Mouse (Mus musculus) 416B (cell line): ENCODE measurements around the gene Fstl3.

ENCODE experiments used
- DNase-seq: peaks from one replicate; pipeline ENCODE4 v3.0.0; 2011; ENCODE audit warnings: low read depth

Gene Fstl3

GRCm38 (mm10) chr10:79762875-79763274 is 14.2 kb upstream of the Fstl3 start:
- DNase-seq = peak; percentile 59

DNA sequence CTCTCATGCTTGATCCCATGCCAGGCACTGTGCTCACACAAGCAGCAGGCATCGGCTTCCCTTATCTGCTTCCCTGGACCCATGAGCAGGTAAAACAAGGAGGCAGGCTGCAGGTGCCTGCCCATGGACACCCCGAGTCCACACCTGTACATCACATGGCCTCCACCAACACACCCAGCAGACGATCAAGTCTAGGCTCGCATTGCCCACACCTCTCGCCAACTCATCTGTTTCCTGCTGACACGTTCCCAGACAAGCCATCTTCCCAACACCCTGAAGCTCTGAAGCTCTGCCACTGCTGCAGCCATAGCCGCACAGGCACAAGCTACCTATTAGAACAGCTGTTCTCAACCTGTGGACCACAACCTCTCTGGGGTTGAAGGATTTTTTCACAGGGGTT is 12.8 kb upstream of the Fstl3 start:
- no peak for DNase-seq

- no peak for DNase-seq
Measured at GRCm38 (mm10) chr10:79765228-79765745, 11.8 kb upstream of the Fstl3 start.

GRCm38 (mm10) chr10:79766001-79766507 is 11.0 kb upstream of the Fstl3 start:
- no peak for DNase-seq

DNA sequence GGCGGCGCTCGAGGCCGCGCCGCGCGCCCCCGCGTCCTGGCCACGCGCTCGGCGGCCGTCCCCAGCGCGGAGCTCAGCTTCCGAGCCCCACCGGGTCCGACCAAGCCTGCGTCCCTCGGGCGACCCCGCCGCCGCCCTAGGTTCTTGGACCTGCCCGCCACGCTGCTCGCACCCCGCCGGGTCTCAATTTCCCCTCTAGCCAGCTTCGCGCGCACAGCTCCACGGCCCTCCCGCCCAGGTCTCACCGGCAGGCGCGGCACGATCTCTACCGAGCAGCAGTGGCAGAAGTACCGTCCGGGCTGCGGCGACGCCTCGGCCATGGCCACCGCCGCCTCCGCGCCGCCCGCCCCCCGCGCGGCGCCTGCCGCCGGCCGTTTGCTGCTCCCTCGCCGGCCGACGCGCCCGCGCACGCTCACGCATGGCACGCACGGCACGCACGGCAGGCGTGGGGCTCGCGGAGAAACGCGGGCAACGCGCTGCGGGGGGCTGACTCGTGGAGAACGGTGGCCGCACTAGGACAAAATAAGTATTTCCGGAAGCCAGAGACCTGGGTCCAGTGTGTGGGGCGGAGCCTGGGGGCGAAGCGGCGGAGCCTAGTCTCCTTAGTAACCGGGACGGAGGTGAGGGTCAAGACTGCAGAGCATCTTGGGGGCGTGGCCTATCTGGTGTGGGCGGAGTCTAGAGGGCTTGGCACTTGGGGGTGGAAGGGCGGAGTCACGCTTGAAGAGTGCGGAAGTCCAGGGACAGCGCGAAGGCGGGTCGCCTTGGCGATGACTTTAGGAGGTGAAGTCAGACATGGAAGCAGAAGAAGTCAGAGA is 10.4 kb upstream of the Fstl3 start, which contains the start of gene Rnf126:
TSS of gene Rnf126 (minus strand) at position 445 of the 818 bp plus-strand sequence.
- DNase-seq = peak; percentile 100

- DNase-seq = peak; percentile 85
Measured at GRCm38 (mm10) chr10:79767372-79768244, 9.5 kb upstream of the Fstl3 start.

DNA sequence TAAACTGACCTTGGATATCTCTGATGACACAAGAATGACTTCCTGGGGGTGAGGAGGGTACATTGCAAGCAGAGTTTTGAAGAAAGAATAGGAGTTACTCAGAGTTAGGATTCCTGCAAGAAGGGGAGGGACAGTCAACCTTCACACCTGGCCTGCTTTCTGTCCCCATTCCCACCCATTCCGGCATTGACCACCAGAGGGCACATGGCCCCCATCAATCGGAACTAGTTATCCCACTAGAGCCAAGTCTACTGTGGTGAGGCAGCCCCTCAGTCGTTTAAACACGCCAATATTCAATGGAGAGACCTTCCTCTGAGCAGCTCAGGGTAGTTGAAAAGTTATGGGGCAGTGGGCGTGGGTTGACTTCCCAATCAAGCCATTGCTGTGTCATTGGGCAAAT is 8.7 kb upstream of the Fstl3 start:
- DNase-seq = peak; percentile 65

DNA sequence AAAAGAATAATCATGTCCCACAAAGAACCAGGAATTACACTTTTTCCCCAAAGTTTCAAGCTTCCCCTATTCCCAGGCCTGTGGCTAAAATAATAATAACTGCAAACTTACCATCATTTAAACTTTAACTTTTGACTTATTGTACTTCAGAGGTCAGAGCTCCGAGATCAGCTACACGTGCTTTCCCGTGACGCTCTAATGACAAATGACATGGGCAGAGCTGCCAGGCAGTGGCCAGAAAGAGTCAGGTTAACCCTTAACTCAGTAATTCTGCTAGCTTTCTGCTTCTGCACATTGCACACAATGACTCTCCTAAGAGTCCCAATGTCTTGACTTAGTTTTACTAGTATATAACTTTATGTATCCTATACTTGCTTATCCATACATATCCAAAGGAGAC is 7.7 kb upstream of the Fstl3 start:
- no peak for DNase-seq

- DNase-seq = no peak
Measured at GRCm38 (mm10) chr10:79772320-79772719, 4.8 kb upstream of the Fstl3 start.

DNA sequence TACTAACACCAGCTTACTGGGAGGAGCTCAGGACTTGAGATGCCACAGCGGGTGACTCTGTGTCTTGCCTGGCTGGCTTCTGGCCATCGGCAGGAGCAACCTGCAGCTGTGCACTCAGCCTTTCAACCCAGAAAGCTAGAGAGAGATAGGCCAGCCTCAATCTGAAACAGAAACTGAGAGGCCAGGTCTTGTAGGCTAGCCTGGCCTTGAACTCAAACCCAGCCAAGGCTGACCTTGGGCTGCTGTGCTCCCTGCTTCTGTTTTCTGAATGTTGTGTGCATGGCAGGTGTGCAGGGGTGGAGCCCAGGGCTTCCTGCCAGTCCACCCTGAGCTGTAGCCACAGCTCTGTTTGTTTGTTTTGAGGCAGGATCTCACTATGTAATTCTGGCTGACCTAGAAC is 3.9 kb upstream of the Fstl3 start:
- DNase-seq = no peak

- no peak for DNase-seq
Measured at GRCm38 (mm10) chr10:79774486-79775279, 2.4 kb upstream of the Fstl3 start.

GRCm38 (mm10) chr10:79778006-79778405 is 934 bp downstream of the Fstl3 start:
- DNase-seq = no peak

DNA sequence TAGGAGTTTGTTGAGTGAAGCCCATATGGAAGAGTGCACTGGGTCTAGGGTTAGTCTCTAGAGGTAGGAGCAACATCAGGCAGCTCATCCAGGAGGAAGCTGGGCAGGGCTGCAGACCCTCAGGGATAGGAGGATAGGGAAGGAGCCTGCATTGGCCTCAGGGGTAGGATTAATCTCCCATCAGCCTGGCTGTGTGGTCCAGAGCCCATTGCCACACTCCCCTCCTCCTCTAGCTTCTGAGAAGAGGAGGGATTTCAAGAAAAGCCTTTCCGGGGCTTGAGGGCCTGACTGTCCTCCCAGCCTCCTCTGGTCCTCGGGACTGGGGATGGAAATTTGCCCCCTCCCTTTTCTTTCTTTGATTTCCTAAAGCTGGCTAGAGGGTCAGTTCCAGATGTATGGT is 2.1 kb downstream of the Fstl3 start:
- no peak for DNase-seq

DNA sequence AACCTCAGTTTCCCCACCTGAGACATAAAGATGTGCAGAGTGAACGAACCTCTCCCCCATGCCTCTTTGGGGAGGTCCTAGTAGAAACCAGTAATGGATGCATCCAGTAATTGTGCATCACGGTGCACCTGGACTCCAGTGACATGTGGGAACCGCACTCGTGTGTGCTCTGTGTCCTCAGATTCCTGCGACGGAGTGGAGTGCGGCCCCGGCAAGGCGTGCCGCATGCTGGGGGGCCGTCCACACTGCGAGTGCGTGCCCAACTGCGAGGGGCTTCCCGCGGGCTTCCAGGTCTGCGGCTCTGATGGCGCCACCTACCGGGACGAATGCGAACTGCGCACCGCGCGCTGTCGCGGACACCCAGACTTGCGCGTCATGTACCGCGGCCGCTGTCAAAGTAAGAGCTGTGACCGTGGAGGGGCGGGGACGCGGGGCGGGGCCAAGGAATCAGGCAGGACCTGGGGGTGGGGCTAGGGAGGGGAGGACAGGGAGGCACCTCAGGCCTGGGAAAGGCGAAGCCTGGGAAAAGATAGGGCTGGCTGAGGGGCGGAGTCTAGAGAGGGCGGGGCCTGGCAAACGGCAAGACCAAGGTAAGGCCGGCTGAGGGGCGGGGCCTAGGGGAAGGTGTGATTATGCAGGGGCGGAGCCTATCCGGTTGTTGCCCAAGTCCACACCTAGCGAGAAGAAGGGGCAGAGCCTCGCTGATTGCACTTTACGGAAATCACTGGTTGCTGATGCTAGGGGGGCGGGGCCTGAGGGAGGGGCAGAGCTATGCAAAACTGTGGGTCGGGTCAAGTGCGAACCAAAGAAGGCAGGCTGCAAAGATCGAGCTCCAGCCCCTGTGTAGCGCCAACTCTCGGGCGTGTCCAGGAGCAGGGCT is 3.0 kb downstream of the Fstl3 start:
- peak; percentile 98 for DNase-seq

- DNase-seq = peak; percentile 95
Measured at GRCm38 (mm10) chr10:79780664-79781015, 3.6 kb downstream of the Fstl3 start.

- DNase-seq = no peak
Measured at GRCm38 (mm10) chr10:79781139-79781538, 4.1 kb downstream of the Fstl3 start.

GRCm38 (mm10) chr10:79781956-79782355 is 4.9 kb downstream of the Fstl3 start:
- no peak for DNase-seq

- no peak for DNase-seq
Measured at GRCm38 (mm10) chr10:79783050-79783449, 6.0 kb downstream of the Fstl3 start.

DNA sequence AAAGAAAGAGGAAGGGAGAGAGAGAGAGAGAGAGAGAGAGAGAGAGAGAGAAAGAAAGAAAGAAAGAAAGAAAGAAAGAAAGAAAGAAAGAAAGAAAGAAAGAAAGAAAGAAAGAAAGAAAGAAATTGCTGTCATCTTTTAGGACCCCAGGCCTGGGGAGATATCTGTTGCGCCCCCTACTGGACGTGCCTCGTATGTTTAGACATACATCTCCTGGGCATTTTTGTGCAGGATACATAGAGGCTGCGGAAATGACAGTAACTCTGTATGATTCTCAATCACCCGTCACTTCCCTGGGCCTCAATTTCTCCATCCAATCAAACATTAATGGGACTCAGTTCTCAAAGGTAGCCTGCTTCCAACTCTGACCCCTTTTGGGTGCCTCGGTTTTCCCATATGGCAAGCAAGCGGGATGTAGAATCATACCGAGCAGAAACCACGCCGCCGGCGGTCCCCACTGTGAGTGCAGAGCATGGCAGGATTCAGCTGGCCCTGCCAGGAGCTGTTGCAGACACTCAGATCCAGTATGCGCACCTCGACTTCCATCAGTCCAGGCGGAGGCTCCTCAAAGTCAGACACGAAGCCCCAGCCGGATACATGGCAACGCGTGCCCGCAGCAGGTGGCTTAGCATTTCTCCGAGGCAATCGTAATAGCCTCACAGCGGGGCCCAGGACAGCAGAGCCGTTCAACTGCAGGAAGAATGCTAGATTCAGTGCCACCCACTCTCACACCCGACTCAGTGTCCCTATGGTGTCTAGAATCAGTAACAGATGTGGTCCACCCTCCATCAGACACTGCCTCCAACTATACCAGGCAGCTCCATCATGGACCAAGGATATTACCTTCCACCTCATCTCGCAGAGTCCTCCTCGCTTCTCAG is 7.1 kb downstream of the Fstl3 start:
- peak; percentile 64 for DNase-seq
